Mouse (Mus musculus) MEL (cell line): ENCODE data around the gene Hmgb1. TPM values are rescaled to one million over a fixed set of nuclear protein-coding genes. Genes with fewer than 3 reads are reported as not detected.

ENCODE experiments used
- DNase-seq: peaks from one replicate; pipeline ENCODE4 v3.0.0; 2011; ENCODE audit warnings: low read depth, low spot score
- H3K27ac ChIP-seq: 2 replicates; pipeline ENCODE4 v1.5.1; 2012; ENCODE audit warnings: low read depth, mild to moderate bottlenecking, control low read depth, low read length, moderate library complexity; ENCODE audit not compliant: control insufficient read depth
- H3K27me3 ChIP-seq, 2 experiments: fragments of 150-350 bp in 1 of 2; sonication (generic) in 1 of 2; 2 replicates each; pipeline ENCODE4 v1.6.1; 2012; ENCODE audit warnings: low read length in 2 of 2, mild to moderate bottlenecking in 2 of 2, improper control_type of control experiment in 1 of 2, moderate library complexity in 1 of 2; ENCODE audit not compliant: insufficient read depth in 2 of 2, control insufficient read depth in 1 of 2
- H3K36me3 ChIP-seq, 2 experiments: 2 replicates each; pipeline ENCODE4 v1.6.1; 2012 to 2014; ENCODE audit warnings: low read length in 2 of 2, improper control_type of control experiment in 1 of 2, inconsistent platforms in 1 of 2, mild to moderate bottlenecking in 1 of 2; ENCODE audit not compliant: insufficient read depth in 2 of 2, control insufficient read depth in 1 of 2
- H3K4me1 ChIP-seq, 2 experiments: fragments of 150-350 bp in 1 of 2; sonication (generic) in 1 of 2; 2 replicates each; pipeline ENCODE4 v1.6.1; 2012; ENCODE audit warnings: low read length in 2 of 2, improper control_type of control experiment in 1 of 2, mild to moderate bottlenecking in 1 of 2; ENCODE audit not compliant: insufficient read depth in 2 of 2, control insufficient read depth in 1 of 2
- H3K4me3 ChIP-seq, 2 experiments: fragments of 150-350 bp in 1 of 2; sonication (generic) in 1 of 2; 2 replicates each; pipeline ENCODE4 v1.5.1; 2012; ENCODE audit warnings: low read depth in 2 of 2, low read length in 2 of 2, mild to moderate bottlenecking in 2 of 2, moderate library complexity in 2 of 2, control low read depth in 1 of 2, improper control_type of control experiment in 1 of 2; ENCODE audit not compliant: control insufficient read depth in 1 of 2, insufficient read depth in 1 of 2
- H3K79me2 ChIP-seq: 2 replicates; pipeline ENCODE4 v1.6.1; 2012; ENCODE audit warnings: mild to moderate bottlenecking, low read length, moderate library complexity; ENCODE audit not compliant: control insufficient read depth, poor library complexity, insufficient read depth
- H3K9ac ChIP-seq: 2 replicates; pipeline ENCODE4 v1.6.1; 2012; ENCODE audit warnings: low read depth, mild to moderate bottlenecking, control low read depth, low read length, moderate library complexity; ENCODE audit not compliant: control insufficient read depth, poor library complexity, severe bottlenecking
- H3K9me3 ChIP-seq: fragments of 150-350 bp; sonication (generic); replicated peaks from 2 replicates; pipeline ENCODE4 v1.6.1; 2012; ENCODE audit warnings: mild to moderate bottlenecking, low read length, improper control_type of control experiment, moderate library complexity; ENCODE audit not compliant: insufficient read depth
- BHLHE40 ChIP-seq: IDR thresholded peaks from 2 replicates; pipeline ENCODE4 v1.6.1; 2012; ENCODE audit warnings: low read depth, mild to moderate bottlenecking, inconsistent platforms, low read length, improper control_type of control experiment, borderline replicate concordance
- CHD1 ChIP-seq: IDR thresholded peaks from 2 replicates; pipeline ENCODE4 v1.6.1; 2012; ENCODE audit warnings: low read depth, mild to moderate bottlenecking, inconsistent platforms, low read length, improper control_type of control experiment
- CHD2 ChIP-seq: IDR thresholded peaks from 2 replicates; pipeline ENCODE4 v1.6.1; 2011; ENCODE audit warnings: low read length, improper control_type of control experiment
- CTCF ChIP-seq, 3 experiments: IDR thresholded peaks in 2 of 3; conservative IDR thresholded peaks in 1 of 3; 2 replicates each; pipeline ENCODE4 v1.5.1; 2011 to 2012; ENCODE audit warnings: low read length in 3 of 3, low read depth in 2 of 3, mild to moderate bottlenecking in 2 of 3, improper control_type of control experiment in 1 of 3, inconsistent platforms in 1 of 3, mixed read lengths in 1 of 3, moderate library complexity in 1 of 3; ENCODE audit not compliant: control insufficient read depth in 1 of 3, insufficient read depth in 1 of 3, poor library complexity in 1 of 3, severe bottlenecking in 1 of 3
- ETS1 ChIP-seq: IDR thresholded peaks from 2 replicates; pipeline ENCODE4 v1.6.1; 2012; ENCODE audit warnings: low read depth, mild to moderate bottlenecking, inconsistent platforms, low read length, improper control_type of control experiment, moderate library complexity
- GABPA ChIP-seq: IDR thresholded peaks from 2 replicates; pipeline ENCODE4 v1.6.1; 2012; ENCODE audit warnings: low read depth, mild to moderate bottlenecking, inconsistent platforms, low read length, improper control_type of control experiment, moderate library complexity
- HCFC1 ChIP-seq: IDR thresholded peaks from 2 replicates; pipeline ENCODE4 v1.6.1; 2012; ENCODE audit warnings: low read depth, mild to moderate bottlenecking, inconsistent platforms, low read length, improper control_type of control experiment, moderate library complexity
- JUND ChIP-seq: IDR thresholded peaks from 2 replicates; pipeline ENCODE4 v1.6.1; 2011; ENCODE audit warnings: low read depth, mild to moderate bottlenecking, improper control_type of control experiment, low read length
- MAX ChIP-seq: IDR thresholded peaks from 2 replicates; pipeline ENCODE4 v1.6.1; 2011; ENCODE audit warnings: low read length, improper control_type of control experiment
- MAZ ChIP-seq: IDR thresholded peaks from 2 replicates; pipeline ENCODE4 v1.6.1; 2012; ENCODE audit warnings: low read depth, mild to moderate bottlenecking, inconsistent platforms, low read length, improper control_type of control experiment
- POLR2A ChIP-seq, 2 experiments: IDR thresholded peaks; 2 replicates each; pipeline ENCODE4 v1.6.1; 2011 to 2012; ENCODE audit warnings: low read length in 2 of 2, mild to moderate bottlenecking in 2 of 2, control low read depth in 1 of 2, improper control_type of control experiment in 1 of 2, low read depth in 1 of 2, moderate library complexity in 1 of 2; ENCODE audit not compliant: control insufficient read depth in 1 of 2, insufficient read depth in 1 of 2, poor library complexity in 1 of 2
- POLR2AphosphoS2 ChIP-seq: IDR thresholded peaks from 2 replicates; pipeline ENCODE4 v1.6.1; 2011; ENCODE audit warnings: low read length, improper control_type of control experiment
- POLR2AphosphoS5 ChIP-seq: IDR thresholded peaks from 2 replicates; pipeline ENCODE4 v1.6.1; 2012; ENCODE audit warnings: low read depth, borderline replicate concordance, mild to moderate bottlenecking, inconsistent platforms, low read length, moderate library complexity, mixed read lengths
- SMC3 ChIP-seq: IDR thresholded peaks from 2 replicates; pipeline ENCODE4 v1.6.1; 2011; ENCODE audit warnings: low read depth, low read length, improper control_type of control experiment
- TAL1 ChIP-seq: IDR thresholded peaks from 2 replicates; pipeline ENCODE4 v1.6.1; 2012; ENCODE audit warnings: mild to moderate bottlenecking, inconsistent platforms, low read length, moderate library complexity, mixed read lengths
- UBTF ChIP-seq: IDR thresholded peaks from 2 replicates; pipeline ENCODE4 v1.6.1; 2012; ENCODE audit warnings: low read depth, mild to moderate bottlenecking, inconsistent platforms, low read length, improper control_type of control experiment, moderate library complexity, borderline replicate concordance; ENCODE audit not compliant: insufficient read depth
- ZKSCAN1 ChIP-seq: IDR thresholded peaks from 2 replicates; pipeline ENCODE4 v1.6.1; 2012; ENCODE audit warnings: low read depth, mild to moderate bottlenecking, inconsistent platforms, low read length, improper control_type of control experiment, moderate library complexity
- ZNF384 ChIP-seq: IDR thresholded peaks from 2 replicates; pipeline ENCODE4 v1.6.1; 2012; ENCODE audit warnings: low read depth, mild to moderate bottlenecking, inconsistent platforms, low read length, improper control_type of control experiment
- polyA plus RNA-seq, 2 experiments: library from polyadenylated mRNA; stranded (reverse) in 1 of 2; unstranded in 1 of 2; fragments of >175 nt in 1 of 2; fragments of >200 nt in 1 of 2; gene quantifications; 2 replicates each; pipeline versions ENCODE4 v1.2.1 to v1.2.4; 2012; ENCODE audit warnings: low replicate concordance in 2 of 2, low read depth in 1 of 2; ENCODE audit not compliant: insufficient read length in 2 of 2, insufficient read depth in 1 of 2, missing spikeins in 1 of 2
- total RNA-seq: library from RNA; depleted of rRNA; stranded (reverse); fragments of 300-350 nt; gene quantifications from 2 replicates; pipeline ENCODE4 v1.2.3, GENCODE M21; 2012

The Hmgb1 gene
- total and polyA plus RNA-seq, 3 experiments, result 600 to 678 TPM; not detected in 1

DNA sequence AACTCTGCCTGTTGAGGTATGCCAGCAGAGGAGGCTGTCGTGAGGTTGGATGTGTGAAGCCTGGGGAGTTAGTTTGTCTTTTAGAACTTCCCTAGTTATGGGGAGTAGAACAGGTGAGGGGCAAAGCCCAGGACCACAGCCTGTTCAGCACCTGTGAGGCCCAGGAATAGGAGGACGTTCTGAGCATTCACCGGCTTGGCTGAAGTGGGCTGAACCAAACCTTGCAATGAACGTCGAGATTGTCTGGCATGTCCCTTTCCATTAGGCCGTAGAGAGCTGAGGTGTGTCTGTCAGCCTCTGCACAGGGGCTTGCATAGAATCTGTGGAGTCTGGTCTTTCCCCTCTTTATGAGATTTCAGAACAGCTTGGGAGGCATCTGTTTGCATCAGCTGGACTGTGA, 23.4 kb upstream of the Hmgb1 start:
- H3K4me1 ChIP-seq, result no peaks in the 10 kb centered on the region
- no peak overlapping the region for H3K4me3 ChIP-seq

DNA sequence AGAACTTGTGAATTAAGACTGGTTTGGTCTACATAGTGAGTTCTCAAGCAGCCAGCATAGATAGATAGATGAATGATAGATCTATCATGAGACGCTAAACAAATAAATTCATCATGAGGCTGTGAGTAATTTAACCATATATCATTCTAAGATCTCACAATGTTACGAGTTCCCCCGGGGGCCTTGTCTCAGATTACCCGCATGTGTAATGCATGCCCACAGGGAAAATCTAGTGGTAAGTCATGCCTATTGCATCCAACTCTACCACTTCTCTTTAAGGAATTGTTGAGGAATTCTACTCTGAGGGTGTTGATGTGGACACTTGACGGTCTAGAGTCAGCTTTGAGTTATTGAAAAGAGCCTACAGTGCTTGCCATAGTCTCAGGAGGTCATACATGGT, 22.0 kb upstream of the Hmgb1 start:
- no peaks in the 10 kb centered on the region; a peak in 1 of 4 replicates for H3K4me1 ChIP-seq
- no peak for DNase-seq
- H3K9ac ChIP-seq, result no peak overlapping the region
- no peaks in the 10 kb centered on the region for H3K27me3 ChIP-seq
- TF ChIP-seq CHD2 (no peak), CHD1 (no peak), MAZ (no peak), POLR2AphosphoS5 (no peak), HCFC1 (no peak), ZKSCAN1 (no peak), GABPA (no peak)
- H3K79me2 ChIP-seq, result peaks cover 9% of the 10 kb centered on the region
- peaks cover 3 to 75% of the 10 kb centered on the region in 2 experiments; a peak in 3 of 4 replicates for H3K36me3 ChIP-seq
- no peak overlapping the region for H3K27ac ChIP-seq
- no peaks in the 10 kb centered on the region for H3K9me3 ChIP-seq
- H3K4me3 ChIP-seq, result no peak overlapping the region

More for the DNA sequence above, 23.4 kb upstream of the Hmgb1 start:
- H3K27me3 ChIP-seq, result no peaks in the 10 kb centered on the region
- peaks cover 2 to 71% of the 10 kb centered on the region in 2 experiments; a peak in 3 of 4 replicates for H3K36me3 ChIP-seq
- peaks cover 9% of the 10 kb centered on the region for H3K79me2 ChIP-seq
- TF ChIP-seq CTCF (IDR thresholded peaks at IDR 0.05 in 2 of 3, conservative IDR thresholded peaks at IDR 0.05 in 1 of 3; ENCODE audit: control insufficient read depth in 1 of 3, insufficient read depth in 1 of 3, low read depth in 2 of 3, low read length in 3 of 3, poor library complexity in 1 of 3, severe bottlenecking in 1 of 3) (no peak), TAL1 (no peak), JUND (no peak), POLR2AphosphoS2 (no peak), HCFC1 (no peak), MAX (no peak), UBTF (no peak), BHLHE40 (no peak), SMC3 (no peak), ETS1 (no peak), ZNF384 (no peak), CHD2 (no peak), POLR2A (IDR thresholded peaks at IDR 0.05; ENCODE audit: control insufficient read depth in 1 of 2, insufficient read depth in 1 of 2, low read depth in 1 of 2, low read length in 2 of 2, poor library complexity in 1 of 2) (no peak)
- H3K27ac ChIP-seq, result no peak overlapping the region
- H3K9ac ChIP-seq, result no peak overlapping the region
- DNase-seq, result no peak
- H3K9me3 ChIP-seq, result no peaks in the 10 kb centered on the region
